Mouse (Mus musculus) midbrain, postnatal 0 days (tissue): ENCODE data around the gene Twnk. TPM values are rescaled to one million over a fixed set of nuclear protein-coding genes. Genes with fewer than 3 reads are reported as not detected.

Experiments
- ATAC-seq: fragments of 200-750 bp; cut with Nextera tagmentation; 2 replicates; pipeline ENCODE4 v1.8.0; 2017; ENCODE audit warnings: moderate number of reproducible peaks, mild to moderate bottlenecking, moderate TSS enrichment, moderate library complexity; ENCODE audit not compliant: low FRiP score
- DNase-seq: peaks from one replicate; pipeline ENCODE4 v3.0.0-alpha.2; 2015; ENCODE audit warnings: low spot score
- H3K27ac ChIP-seq: fragments of 300-500 bp; sonication (generic); 2 replicates; pipeline ENCODE4 v1.5.1; 2014; ENCODE audit warnings: low read depth, mild to moderate bottlenecking, low read length, mixed read lengths
- H3K27me3 ChIP-seq: fragments of 300-500 bp; sonication (generic); 2 replicates; pipeline ENCODE4 v1.6.1; 2014; ENCODE audit warnings: low read length, control low read depth, mixed read lengths; ENCODE audit not compliant: insufficient read depth
- H3K36me3 ChIP-seq: fragments of 300-500 bp; sonication (generic); 2 replicates; pipeline ENCODE4 v1.6.1; 2014; ENCODE audit warnings: low read length, control low read depth, mixed read lengths; ENCODE audit not compliant: insufficient read depth
- H3K4me1 ChIP-seq: fragments of 300-500 bp; sonication (generic); 2 replicates; pipeline ENCODE4 v1.6.1; 2014; ENCODE audit warnings: mild to moderate bottlenecking, control low read depth, antibody characterized with exemption, low read length, mixed read lengths; ENCODE audit not compliant: insufficient read depth
- H3K4me2 ChIP-seq: fragments of 300-500 bp; sonication (generic); 2 replicates; pipeline ENCODE4 v1.6.1; 2014; ENCODE audit warnings: low read depth, mild to moderate bottlenecking, low read length, mixed read lengths; ENCODE audit not compliant: poor library complexity, severe bottlenecking
- H3K4me3 ChIP-seq: fragments of 300-500 bp; sonication (generic); 2 replicates; pipeline ENCODE4 v1.5.1; 2014; ENCODE audit warnings: low read depth, mild to moderate bottlenecking, low read length, moderate library complexity
- H3K9ac ChIP-seq: fragments of 300-500 bp; sonication (generic); replicated peaks from 2 replicates; pipeline ENCODE4 v1.6.1; 2014; ENCODE audit warnings: mild to moderate bottlenecking, low read length, moderate library complexity, mixed read lengths; ENCODE audit not compliant: poor library complexity, severe bottlenecking
- H3K9me3 ChIP-seq: fragments of 300-500 bp; sonication (generic); 2 replicates; pipeline ENCODE4 v1.6.1; 2016; ENCODE audit warnings: low read length, control low read depth
- CTCF ChIP-seq: IDR thresholded peaks from 2 replicates; pipeline ENCODE4 v1.5.1; 2016; ENCODE audit warnings: antibody characterized with exemption, mild to moderate bottlenecking
- WGBS: fragments of 180-500 bp; shearing (Covaris S2); extraction: QIAGEN DNeasy Blood & Tissue Kit; methylation state at CpG from one replicate; pipeline ENCODE4 v1.1.7; 2014; 5-methylcytosine and 5-hydroxymethylcytosine counted together
- polyA plus RNA-seq: library from polyadenylated mRNA; unstranded; fragments of >200 nt; fragmentation: Nextera tagmentation; extraction: Ambion mirVana; gene quantifications from 2 replicates; pipeline ENCODE4 v1.2.1, GENCODE M21; 2015
- total RNA-seq: library from RNA; depleted of rRNA; stranded (reverse); fragments of >200 nt; gene quantifications from 2 replicates; pipeline ENCODE4 v1.2.3, GENCODE M21; 2014

Gene Twnk
- total and polyA plus RNA-seq, 2 experiments from 2014 or later = 6.1 to 6.8 TPM

GRCm38 (mm10) chr19:45045651-45046050, 40.2 kb downstream of the Twnk start, which contains the start of gene Pdzd7:
Pdzd7 (minus strand) TSS chr19:45045717.
- no peak for ATAC-seq
- peak within 1 kb of the TSS; percentile 57 for H3K4me3 ChIP-seq
- peak within 1 kb of the TSS; percentile 94 for H3K27ac ChIP-seq
- peak within 1 kb of the TSS; percentile 68 for H3K9ac ChIP-seq
- H3K4me1 ChIP-seq = peaks cover 5% of the 10 kb centered on the region; the same call in 1 of the 2 replicates
- no peak for DNase-seq
- H3K9me3 ChIP-seq = no peaks in the 10 kb centered on the region
- H3K36me3 ChIP-seq = peaks cover 12% of the 10 kb centered on the region
- no peak for TF ChIP-seq CTCF
- H3K4me2 ChIP-seq = peak within 1 kb of the TSS; percentile 77
- no peaks in the 10 kb centered on the region for H3K27me3 ChIP-seq
- 86% methylated on average over 5 of the region's 5 CpGs for WGBS

- WGBS = under 1% methylated on average over 34 of the region's 34 CpGs
Observed at GRCm38 (mm10) chr19:45046523-45047321, 41.3 kb downstream of the Twnk start.

DNA sequence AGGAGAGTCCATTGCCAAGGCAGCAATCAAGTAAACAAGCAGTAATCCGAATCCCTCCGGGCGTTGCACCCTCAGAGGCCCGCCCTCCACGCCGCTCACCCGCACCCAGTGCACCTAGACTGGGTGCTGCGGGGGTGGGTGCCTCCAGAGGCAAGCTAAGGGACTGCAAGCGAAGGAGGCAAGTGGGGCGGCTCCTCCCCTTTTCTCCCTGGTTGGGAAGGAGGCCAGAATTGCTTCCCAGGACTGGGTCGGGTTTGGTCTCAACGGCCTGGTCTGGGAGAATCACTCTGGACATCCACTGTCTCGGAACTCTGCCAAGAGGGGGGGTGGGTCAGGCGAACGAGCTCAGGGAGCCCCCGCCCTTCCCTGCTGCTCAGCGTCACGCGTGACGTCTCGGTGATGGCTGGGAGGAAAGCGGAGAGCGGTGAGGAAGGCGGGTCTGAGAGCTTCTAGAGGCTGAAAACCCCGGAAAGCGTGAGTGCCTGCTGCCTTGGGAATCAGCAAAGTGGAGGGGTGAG, 42.0 kb downstream of the Twnk start, which contains the start of gene Sfxn3:
Gene Sfxn3 (plus strand): TSS at position 87 of the 518 bp plus-strand sequence.
- Histone ChIP-seq H3K36me3 (peaks cover 27% of the 10 kb centered on the region), H3K27me3 (no peaks in the 10 kb centered on the region), H3K4me3 (peak within 1 kb of the TSS; percentile 57), H3K4me1 (peaks cover 5% of the 10 kb centered on the region; the same call in 1 of the 2 replicates), H3K4me2 (peak within 1 kb of the TSS; percentile 77), H3K9me3 (no peaks in the 10 kb centered on the region), H3K9ac (peak within 1 kb of the TSS; percentile 68), H3K27ac (peak within 1 kb of the TSS; percentile 94)
- ATAC-seq (peak; percentile 87), DNase-seq (peak; percentile 94)
- peak; percentile 80 for TF ChIP-seq CTCF
- under 1% methylated on average over 26 of the region's 26 CpGs for WGBS

More at GRCm38 (mm10) chr19:45046523-45047321, 41.3 kb downstream of the Twnk start:
- peak; percentile 51 for TF ChIP-seq CTCF
- Histone ChIP-seq H3K36me3 (peaks cover 19% of the 10 kb centered on the region), H3K9me3 (no peaks in the 10 kb centered on the region), H3K27ac (peak overlapping the region; percentile 94), H3K4me3 (peak overlapping the region; percentile 57), H3K4me1 (peaks cover 5% of the 10 kb centered on the region; the same call in 1 of the 2 replicates), H3K27me3 (no peaks in the 10 kb centered on the region), H3K9ac (peak overlapping the region; percentile 68), H3K4me2 (peak overlapping the region; percentile 77)
- peak; percentile 94 for DNase-seq
- peak; percentile 69 for ATAC-seq

DNA sequence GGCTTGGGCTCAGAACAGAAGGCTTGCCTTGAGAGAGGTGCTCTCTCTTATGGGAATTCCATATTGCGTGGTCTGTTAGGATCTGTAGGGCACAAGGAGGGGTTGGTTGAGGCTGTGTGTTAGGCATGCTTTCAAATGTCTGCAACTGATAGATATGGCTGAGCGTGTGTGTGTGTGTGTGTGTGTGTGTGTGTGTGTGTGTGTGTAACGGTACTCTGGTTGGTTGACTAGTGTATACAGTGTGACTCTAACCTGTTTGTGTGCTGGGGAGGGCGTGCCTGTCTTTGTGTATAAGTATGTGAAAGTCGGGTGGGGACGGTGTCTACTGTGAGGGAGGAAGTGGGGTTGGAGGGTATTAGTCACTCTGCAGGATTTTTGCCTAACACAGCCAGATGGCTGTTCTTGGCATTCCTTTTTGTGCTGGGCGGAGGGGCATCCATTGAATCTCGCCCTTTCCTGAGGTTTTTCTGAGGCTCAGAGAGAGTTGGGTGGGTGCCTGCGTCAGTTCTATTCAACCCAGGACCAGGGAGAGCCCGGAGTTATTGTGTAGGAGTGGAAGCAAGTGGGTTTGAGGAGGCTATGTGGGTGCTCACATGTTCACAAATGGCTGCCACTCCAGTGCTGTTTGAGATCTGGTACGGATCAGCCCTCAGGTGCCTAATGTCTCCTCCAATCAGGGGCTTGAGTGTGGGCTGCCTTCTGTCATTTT, 42.6 kb downstream of the Twnk start:
- Histone ChIP-seq H3K4me2 (peak overlapping the region; percentile 77), H3K36me3 (peaks cover 33% of the 10 kb centered on the region), H3K27ac (peak overlapping the region; percentile 94), H3K4me1 (peaks cover 5% of the 10 kb centered on the region; the same call in 1 of the 2 replicates), H3K9me3 (no peaks in the 10 kb centered on the region), H3K9ac (peak overlapping the region; percentile 68), H3K4me3 (peak overlapping the region; percentile 57), H3K27me3 (no peaks in the 10 kb centered on the region)
- DNase-seq = peak; percentile 70
- peak; percentile 65 for ATAC-seq
- no peak for TF ChIP-seq CTCF
- WGBS = 23% methylated on average over 11 of the region's 11 CpGs

- ATAC-seq = no peak
- Histone ChIP-seq H3K36me3 (peaks cover 37% of the 10 kb centered on the region), H3K4me3 (peak overlapping the region; percentile 57), H3K27me3 (no peaks in the 10 kb centered on the region), H3K4me2 (peak overlapping the region; percentile 77), H3K9me3 (no peaks in the 10 kb centered on the region), H3K27ac (peak overlapping the region; percentile 94), H3K4me1 (peaks cover 5% of the 10 kb centered on the region; the same call in 1 of the 2 replicates), H3K9ac (peak overlapping the region; percentile 68)
- no peak for DNase-seq
- no peak for TF ChIP-seq CTCF
- 81% methylated on average over 12 of the region's 12 CpGs for WGBS
Observed at GRCm38 (mm10) chr19:45048644-45049365, 43.3 kb downstream of the Twnk start.
